Comparison of ENCODE assay signal across 10 mouse cellular contexts in genomic region chr9:32886008-32886650, GRCm38 (mm10).
DNase-seq lines count a peak whose midpoint lies in the region; ATAC-seq lines count a peak whose summit lies in the region.
"Had no signal": no experiment of that assay in that cellular context is flagged by ENCODE, and none has a peak within 500 bp of the region (broad histone marks: within the 10 kb centered on the region; RNA-seq: fewer than 3 reads in every experiment).

No protein-coding gene starts in this region.

- H3K27ac ChIP-seq in heart, embryonic 11.5 days (ENCODE audit: low read depth, low read length): no peak overlapping the region
- H3K27ac ChIP-seq: liver, embryonic 15.5 days had no signal

- no peaks in the 10 kb centered on the region for H3K27me3 ChIP-seq in heart, embryonic 11.5 days (ENCODE audit: control insufficient read depth, insufficient read depth, low read length)
- H3K27me3 ChIP-seq: liver, embryonic 15.5 days had no signal

- no peak for ATAC-seq in heart, embryonic 11.5 days (replicated peaks; ENCODE audit: insufficient number of reproducible peaks, low FRiP score, low TSS enrichment)
- no peak for ATAC-seq in monocyte, adult 5-6 weeks (replicated peaks; ENCODE audit: insufficient number of reproducible peaks, low FRiP score, low TSS enrichment, poor library complexity, severe bottlenecking)
- ATAC-seq: intestine, embryonic 16.5 days had no signal

- H3K4me1 ChIP-seq in heart, embryonic 11.5 days (ENCODE audit: control insufficient read depth, insufficient read depth, low read length): no peaks in the 10 kb centered on the region
- H3K4me1 ChIP-seq: liver, embryonic 15.5 days had no signal

- H3K9ac ChIP-seq in heart, embryonic 11.5 days (ENCODE audit: low read depth, low read length): no peak overlapping the region
- H3K9ac ChIP-seq: liver, embryonic 15.5 days had no signal

- no peak overlapping the region for H3K4me2 ChIP-seq in heart, embryonic 11.5 days
- H3K4me2 ChIP-seq: liver, embryonic 15.5 days had no signal

- H3K36me3 ChIP-seq in heart, embryonic 11.5 days (ENCODE audit: control insufficient read depth, insufficient read depth, low read length): no peaks in the 10 kb centered on the region
- H3K36me3 ChIP-seq: liver, embryonic 15.5 days had no signal

- DNase-seq in heart, adult 11 months: peak; percentile 98
- DNase-seq in gastrocnemius, postnatal 25 days: peak; percentile 43
- DNase-seq in kidney, adult 8-10 months: peak; percentile 15 to 36
- DNase-seq in lung, postnatal 4 days: peak; percentile 31 to 60
- no peak for DNase-seq in natural killer cell, adult 2 months (ENCODE audit: low spot score in 2 of 2)
- no peak for DNase-seq in thymus, postnatal 10 days (ENCODE audit: low spot score in 2 of 2)

- H3K4me3 ChIP-seq in heart, embryonic 11.5 days (ENCODE audit: low read depth, low read length): no peak overlapping the region
- H3K4me3 ChIP-seq: liver, embryonic 15.5 days had no signal

- 69% methylated on average over 6 of the region's 6 CpGs for WGBS in heart, embryonic 11.5 days (ENCODE audit: insufficient replicate concordance)

- H3K9me3 ChIP-seq in heart, embryonic 11.5 days (replicated peaks; ENCODE audit: control insufficient read depth, low read length): no peaks in the 10 kb centered on the region
- H3K9me3 ChIP-seq: liver, embryonic 15.5 days had no signal

Comparison
In these comparisons a context has a peak if more than half of its experiments do, and no peak if none do; other contexts are left out.
1. DNase-seq: peak in heart, adult 11 months (single experiment), gastrocnemius, postnatal 25 days (single experiment), kidney, adult 8-10 months (2 of 2) and lung, postnatal 4 days (2 of 2); none in natural killer cell, adult 2 months (0 of 2) and thymus, postnatal 10 days (0 of 2).